Mouse (Mus musculus) cortical plate, adult 2 months (tissue): ENCODE results near the gene Plk3. TPM values are rescaled to one million over a fixed set of nuclear protein-coding genes. Genes with fewer than 3 reads are reported as not detected.

ENCODE experiments used
- H3K27ac ChIP-seq: fragments of 200-500 bp; 2 replicates; pipeline ENCODE4 v1.5.1; 2012; ENCODE audit warnings: low read length, control low read depth, inconsistent platforms; ENCODE audit not compliant: insufficient read depth
- H3K4me1 ChIP-seq: fragments of 200-500 bp; 2 replicates; pipeline ENCODE4 v1.6.1; 2011; ENCODE audit warnings: low read length; ENCODE audit not compliant: control insufficient read depth, insufficient read depth
- H3K4me3 ChIP-seq: fragments of 200-500 bp; 2 replicates; pipeline ENCODE4 v1.5.1; 2011; ENCODE audit warnings: mild to moderate bottlenecking, low read length, control low read depth; ENCODE audit not compliant: insufficient read depth
- CTCF ChIP-seq: fragments of 200-500 bp; IDR thresholded peaks from 2 replicates; pipeline ENCODE4 v1.5.1; 2011; ENCODE audit warnings: mild to moderate bottlenecking, control low read depth, low read length; ENCODE audit not compliant: insufficient read depth; ENCODE audit errors: extremely low read depth
- POLR2A ChIP-seq: fragments of 200-500 bp; IDR thresholded peaks from 2 replicates; pipeline ENCODE4 v1.6.1; 2011; ENCODE audit warnings: mild to moderate bottlenecking, low read length, control low read depth; ENCODE audit not compliant: insufficient read depth; ENCODE audit errors: extremely low read depth
- polyA plus RNA-seq: library from polyadenylated mRNA; depleted of rRNA; stranded (reverse); fragments of >200 nt; gene quantifications from 2 replicates; pipeline ENCODE4 v1.2.3, GENCODE M21; 2012

Gene Plk3
- polyA plus RNA-seq, 1 experiment, result 19.5 TPM

DNA sequence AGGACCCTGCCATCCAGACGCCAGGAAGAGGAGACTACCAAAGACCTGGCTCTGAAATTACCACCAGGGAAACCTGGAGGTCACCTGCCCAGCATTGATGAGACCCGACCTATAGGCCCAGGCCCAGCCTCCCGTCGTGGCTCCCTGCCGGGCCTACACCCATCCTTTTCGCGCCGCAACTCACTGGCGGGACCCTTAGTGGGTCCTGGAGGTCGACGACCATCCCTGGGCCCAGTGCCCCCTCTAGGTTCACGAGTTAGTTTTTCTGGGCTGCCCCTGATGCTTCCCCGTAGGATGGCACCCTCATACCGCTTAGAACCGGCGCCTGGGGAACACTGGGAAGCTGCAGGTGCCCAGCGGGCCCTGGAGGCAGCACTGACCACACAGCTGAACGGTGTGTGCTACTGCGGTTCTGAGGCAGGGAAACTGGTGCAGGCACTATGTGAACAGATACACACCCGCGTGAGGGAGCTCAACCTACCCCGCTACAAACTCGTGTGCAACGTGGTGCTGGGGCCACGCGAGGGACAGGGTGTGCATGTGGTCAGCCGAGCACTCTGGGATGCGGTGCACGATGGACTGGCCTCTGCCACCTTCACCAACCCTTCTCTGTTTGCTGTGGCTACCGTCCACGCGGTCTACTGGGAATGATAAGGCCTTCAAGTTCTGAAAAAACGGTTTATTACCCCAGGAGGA is 5.6 kb downstream of the Plk3 start:
- Histone ChIP-seq H3K27ac (no peak overlapping the region), H3K4me3 (no peak overlapping the region), H3K4me1 (peaks cover 13% of the 10 kb centered on the region)
- TF ChIP-seq CTCF (no peak), POLR2A (no peak)

DNA sequence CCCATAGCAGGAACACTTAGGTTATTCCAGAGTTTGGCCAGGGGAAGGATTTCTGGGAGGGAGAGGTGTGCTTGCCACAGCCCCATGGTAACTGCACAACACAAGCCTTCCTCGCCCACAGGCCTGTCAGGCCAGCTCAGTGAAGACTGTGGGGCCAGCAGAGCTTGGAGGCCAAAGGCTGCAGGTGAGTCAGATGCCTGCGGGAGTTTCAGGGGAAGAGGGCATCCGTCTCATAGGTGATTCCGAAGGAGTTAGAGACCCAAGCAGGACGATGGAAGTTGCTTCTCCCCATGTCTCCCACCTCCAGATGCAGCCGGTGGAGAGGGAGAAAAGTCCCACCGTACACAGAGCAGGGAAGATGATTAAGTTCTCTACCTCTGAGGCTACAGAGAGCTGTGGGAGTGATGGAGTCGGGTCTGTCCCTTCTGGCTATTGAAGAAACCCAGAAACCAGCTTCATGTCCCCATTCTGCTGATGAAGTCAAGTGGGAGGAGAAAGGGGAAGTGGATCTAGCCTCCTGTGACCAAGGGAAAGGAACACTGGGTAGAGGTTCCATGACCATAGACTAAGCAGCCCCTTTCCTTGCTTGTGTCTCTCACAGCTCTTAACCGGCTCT is 7.0 kb downstream of the Plk3 start, which contains the start of gene Tctex1d4:
TSS of gene Tctex1d4 (plus strand) at position 120 of the 616 bp plus-strand sequence.
- H3K4me3 ChIP-seq, result no peak within 1 kb of the TSS
- peak within 1 kb of the TSS; percentile 97 for H3K27ac ChIP-seq
- peaks cover 8% of the 10 kb centered on the region for H3K4me1 ChIP-seq
- no peak for TF ChIP-seq CTCF
- TF ChIP-seq POLR2A, result no peak

DNA sequence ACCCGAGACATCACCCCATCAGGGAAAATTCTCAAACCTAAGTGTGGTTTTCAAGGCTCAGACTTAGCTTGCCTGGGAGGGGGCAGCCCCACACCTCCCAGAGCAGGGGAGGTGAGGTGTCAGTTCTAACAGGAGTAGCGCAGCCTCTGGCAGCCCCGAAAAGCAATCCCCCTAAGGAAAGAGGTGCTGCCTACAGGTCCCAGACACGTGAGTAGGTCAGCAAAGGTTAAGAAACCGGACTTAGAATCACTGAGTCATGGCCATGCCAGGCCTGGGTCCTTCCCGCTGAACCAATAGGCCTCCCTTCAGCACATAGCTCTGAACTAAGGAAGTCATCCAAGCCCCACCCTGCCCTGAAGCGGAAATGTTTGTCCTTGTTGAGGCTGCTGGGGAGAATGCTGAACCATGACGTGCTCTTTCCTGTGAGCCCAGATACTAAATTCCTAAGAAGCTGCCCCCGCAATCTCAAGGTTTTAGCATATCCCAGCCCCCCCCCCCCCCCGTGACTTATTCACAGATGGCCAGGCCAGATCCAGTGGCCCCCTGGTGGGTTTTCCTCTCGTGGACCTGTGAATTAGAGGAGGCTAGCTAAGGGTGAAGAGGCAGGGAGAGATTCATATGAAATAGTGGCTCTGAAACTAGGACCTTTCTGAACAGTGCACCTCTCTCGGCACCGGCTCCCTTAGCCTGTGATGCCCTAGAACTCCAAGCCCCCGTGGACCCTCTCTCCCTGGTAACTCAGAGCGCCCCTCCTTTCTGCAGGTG is 7.7 kb downstream of the Plk3 start:
- TF ChIP-seq POLR2A (peak; percentile 36; the same call in 1 of the 2 replicates), CTCF (no peak)
- Histone ChIP-seq H3K4me3 (no peak overlapping the region), H3K4me1 (peaks cover 7% of the 10 kb centered on the region; the same call in 1 of the 2 replicates), H3K27ac (peak overlapping the region; percentile 97)

DNA sequence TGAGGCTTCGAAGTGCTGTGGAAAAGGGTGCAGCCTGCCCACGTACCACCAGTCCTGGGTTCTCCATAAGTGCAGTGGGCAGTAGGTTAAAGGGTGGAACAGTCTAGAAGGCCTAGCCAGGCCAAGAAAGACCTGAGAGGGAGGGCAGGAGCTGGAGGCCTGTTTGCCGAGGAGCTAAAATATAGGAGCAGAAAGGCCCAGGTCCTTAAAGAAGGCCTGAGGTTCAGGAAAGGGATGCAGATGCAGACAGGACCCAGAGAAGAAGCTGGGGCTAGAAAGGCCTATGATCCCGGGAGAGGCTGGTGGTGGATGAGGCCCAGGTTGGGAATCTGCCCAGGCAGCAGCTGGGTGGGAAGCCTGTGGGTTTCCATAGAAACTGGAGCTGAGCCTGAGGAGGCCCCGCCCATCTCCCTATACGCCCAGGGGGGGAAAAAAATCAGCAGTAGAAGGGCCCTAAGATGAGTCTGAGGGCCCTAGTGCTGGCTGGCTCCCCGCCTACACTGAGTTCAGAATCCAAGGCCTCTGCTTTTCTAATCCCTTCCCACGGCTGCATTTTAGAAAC is 8.3 kb downstream of the Plk3 start, which contains the start of gene Btbd19:
TSS of gene Btbd19 (minus strand) at position 378 of the 562 bp plus-strand sequence.
- peak within 1 kb of the TSS; percentile 97 for H3K27ac ChIP-seq
- TF ChIP-seq POLR2A (0 out of 2 replicates have a peak, but pooled peaks have one; percentile 9), CTCF (no peak)
- H3K4me1 ChIP-seq, result peaks cover 7% of the 10 kb centered on the region; the same call in 1 of the 2 replicates
- H3K4me3 ChIP-seq, result no peak within 1 kb of the TSS

DNA sequence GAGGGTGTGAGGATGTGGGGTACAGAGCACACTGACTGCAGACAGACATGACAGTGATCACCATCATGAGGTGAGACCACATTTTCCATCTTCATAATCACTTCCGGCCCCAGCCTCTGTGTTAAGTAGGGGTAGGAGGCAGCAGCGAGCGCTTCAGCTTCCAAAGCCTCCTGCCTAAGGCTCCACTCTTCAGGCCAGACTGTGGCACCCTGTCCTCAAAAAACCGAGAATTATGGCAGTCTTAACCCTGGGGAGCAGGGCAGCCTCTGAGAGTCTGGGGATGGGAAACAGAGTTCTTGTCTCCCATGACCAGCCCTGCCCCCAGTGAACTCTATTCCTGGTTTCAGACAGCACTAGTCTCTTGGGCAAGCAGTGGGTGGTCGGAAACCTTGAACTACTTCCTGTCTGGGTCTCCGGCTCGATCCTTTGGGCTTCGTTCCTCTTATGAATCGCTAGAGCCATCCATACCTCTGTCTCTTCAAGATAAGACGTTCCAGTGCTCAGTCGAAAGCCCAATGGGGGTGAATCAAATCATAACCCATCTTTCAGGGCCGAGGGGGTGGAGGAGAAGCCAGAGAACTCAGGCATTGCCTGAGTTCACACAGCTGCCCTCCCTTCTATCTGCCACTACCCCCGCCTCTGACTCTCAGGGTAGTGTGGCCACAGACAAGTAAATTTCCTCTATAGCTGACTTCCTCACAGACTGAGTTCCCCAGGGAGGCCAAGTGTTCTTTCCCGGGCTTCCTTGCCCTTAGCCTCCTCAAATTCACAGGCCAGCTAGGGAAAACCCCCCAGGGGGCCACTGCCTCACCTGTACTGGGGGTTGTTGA is 9.0 kb downstream of the Plk3 start:
- peaks cover 7% of the 10 kb centered on the region; the same call in 1 of the 2 replicates for H3K4me1 ChIP-seq
- H3K27ac ChIP-seq, result peak overlapping the region; percentile 97
- TF ChIP-seq CTCF (no peak), POLR2A (no peak)
- H3K4me3 ChIP-seq, result no peak overlapping the region

DNA sequence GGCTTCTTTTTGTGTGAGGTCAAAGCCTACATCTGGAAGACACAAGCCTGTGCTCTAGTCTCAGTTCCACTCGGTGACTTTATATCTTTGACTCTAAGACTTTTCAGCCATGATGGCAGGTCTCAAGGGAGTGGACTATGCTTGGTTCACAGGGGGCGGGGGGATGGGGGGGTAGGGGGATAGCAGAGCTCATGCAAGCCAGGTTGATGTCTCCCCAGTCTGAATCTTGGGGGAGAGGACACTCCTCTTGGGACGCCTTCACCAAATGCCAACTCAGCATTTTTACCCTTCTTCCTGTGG is 9.6 kb downstream of the Plk3 start:
- TF ChIP-seq POLR2A (no peak), CTCF (no peak)
- no peak overlapping the region for H3K4me3 ChIP-seq
- H3K4me1 ChIP-seq, result peaks cover 7% of the 10 kb centered on the region; the same call in 1 of the 2 replicates
- no peak overlapping the region for H3K27ac ChIP-seq

DNA sequence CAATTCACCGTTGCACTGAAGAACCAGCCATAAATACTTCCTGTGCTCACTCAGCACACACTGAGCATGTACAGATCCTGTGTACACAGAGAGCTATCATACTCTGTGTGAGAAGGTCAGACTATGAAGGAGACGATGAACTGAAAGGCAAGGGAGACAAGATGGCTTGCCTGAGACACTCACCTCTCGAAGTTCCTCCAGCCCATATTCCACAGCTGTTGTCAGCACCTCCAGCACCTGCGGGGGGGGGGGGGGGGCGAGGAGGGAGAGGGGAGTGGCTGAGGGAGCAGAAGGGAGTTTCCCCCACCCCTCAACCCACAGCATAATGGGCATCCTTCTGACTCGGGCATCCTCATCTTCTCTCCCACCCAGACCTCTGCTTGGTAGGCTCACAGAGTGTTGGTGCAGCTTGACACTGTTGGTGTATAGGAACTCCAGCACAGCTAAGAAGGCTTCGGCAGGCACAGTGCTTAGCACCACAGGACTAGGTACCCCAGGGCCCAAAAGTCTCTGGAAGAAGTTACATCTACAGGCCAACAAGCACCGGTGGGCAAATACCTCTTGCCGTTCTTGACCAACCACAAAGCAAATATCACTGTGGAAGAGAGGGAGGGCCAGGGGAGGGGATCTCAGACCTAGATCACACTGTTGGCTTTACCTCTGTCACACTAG is 10.1 kb downstream of the Plk3 start:
- no peak overlapping the region for H3K4me3 ChIP-seq
- peaks cover 7% of the 10 kb centered on the region; the same call in 1 of the 2 replicates for H3K4me1 ChIP-seq
- no peak overlapping the region for H3K27ac ChIP-seq
- TF ChIP-seq CTCF (no peak), POLR2A (no peak)

DNA sequence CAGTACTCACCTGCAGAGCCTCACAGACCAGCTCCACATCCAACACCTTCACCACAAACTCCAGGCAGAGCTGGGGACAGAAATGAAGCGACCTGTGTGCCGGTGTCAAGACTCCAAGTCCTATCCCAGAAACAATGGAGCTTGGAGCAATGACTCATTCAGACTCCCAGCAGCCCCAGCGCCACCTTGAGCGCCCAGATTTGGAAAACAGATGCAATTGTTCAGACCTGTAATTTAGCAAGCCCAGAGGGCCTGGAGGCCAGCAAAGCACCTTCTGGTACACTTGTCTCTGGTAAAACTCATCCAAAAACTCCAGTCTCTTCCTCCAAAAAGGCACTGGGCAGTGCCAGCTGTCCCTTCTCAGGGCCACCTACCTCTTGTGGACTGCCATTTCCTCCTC is 11.6 kb downstream of the Plk3 start:
- Histone ChIP-seq H3K4me3 (no peak overlapping the region), H3K4me1 (peaks cover 7% of the 10 kb centered on the region; the same call in 1 of the 2 replicates), H3K27ac (no peak overlapping the region)
- no peak for TF ChIP-seq CTCF
- TF ChIP-seq POLR2A, result no peak
